Mouse (Mus musculus) small intestine, adult 2 months (tissue): ENCODE data around the gene Gm14214. TPM values are rescaled to one million over a fixed set of nuclear protein-coding genes. Genes with fewer than 3 reads are reported as not detected.

ENCODE experiments used
- H3K27ac ChIP-seq: fragments of 200-500 bp; 2 replicates; pipeline ENCODE4 v1.5.1; 2012; ENCODE audit warnings: low read depth, low read length, control low read depth, inconsistent platforms; ENCODE audit not compliant: insufficient read depth
- H3K27me3 ChIP-seq: fragments of 200-500 bp; 2 replicates; pipeline ENCODE4 v1.6.1; 2012; ENCODE audit warnings: mild to moderate bottlenecking, moderate library complexity, low read length, inconsistent platforms; ENCODE audit not compliant: control insufficient read depth, insufficient read depth
- H3K36me3 ChIP-seq: fragments of 200-500 bp; 2 replicates; pipeline ENCODE4 v1.6.1; 2012; ENCODE audit warnings: mild to moderate bottlenecking, low read length, control low read depth, inconsistent platforms; ENCODE audit not compliant: control insufficient read depth, insufficient read depth
- H3K4me1 ChIP-seq: fragments of 200-500 bp; 2 replicates; pipeline ENCODE4 v1.6.1; 2012; ENCODE audit warnings: low read length, inconsistent platforms, mixed read lengths; ENCODE audit not compliant: control insufficient read depth, insufficient read depth, insufficient read length
- H3K4me3 ChIP-seq: fragments of 200-500 bp; 2 replicates; pipeline ENCODE4 v1.5.1; 2012; ENCODE audit warnings: low read depth, mild to moderate bottlenecking, control low read depth, inconsistent platforms, low read length, moderate library complexity
- CTCF ChIP-seq: fragments of 200-500 bp; IDR thresholded peaks from 2 replicates; pipeline ENCODE4 v1.5.1; 2012; ENCODE audit warnings: low read depth, mild to moderate bottlenecking, control low read depth, inconsistent platforms, low read length, moderate library complexity, mixed read lengths; ENCODE audit not compliant: insufficient replicate concordance, insufficient read length; ENCODE audit errors: extremely low read depth
- POLR2A ChIP-seq: fragments of 200-500 bp; IDR thresholded peaks from 2 replicates; pipeline ENCODE4 v1.6.1; 2012; ENCODE audit warnings: low read depth, mild to moderate bottlenecking, control low read depth, inconsistent platforms, low read length, moderate library complexity
- WGBS: fragments of 180-500 bp; shearing (Covaris S2); methylation state at CpG from one replicate; pipeline ENCODE4 v1.1.7; 2018; 5-methylcytosine and 5-hydroxymethylcytosine counted together
- polyA plus RNA-seq: library from polyadenylated mRNA; depleted of rRNA; stranded (reverse); fragments of >200 nt; gene quantifications from 2 replicates; pipeline ENCODE4 v1.2.3, GENCODE M21; 2012

Gm14214 gene
- polyA plus RNA-seq, 1 experiment = not detected

DNA sequence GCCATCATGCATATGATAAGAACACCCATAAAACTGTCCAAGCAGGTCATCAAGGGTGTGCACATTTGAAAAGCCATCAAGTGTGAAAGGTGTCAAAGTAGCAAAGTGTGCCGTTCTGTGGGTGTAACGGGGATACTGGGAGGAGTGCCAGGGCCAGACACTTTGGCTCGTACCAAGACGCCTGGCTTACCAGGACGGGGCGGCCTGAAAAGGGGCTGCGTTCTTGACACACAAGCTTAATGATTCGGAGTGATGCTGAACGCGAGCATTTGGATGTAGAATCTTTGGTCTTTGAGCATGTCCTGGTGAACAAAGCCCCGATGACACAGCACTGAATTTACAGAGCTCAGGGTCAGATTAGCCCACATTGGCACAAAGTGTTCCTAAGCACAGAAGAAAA lies 16.9 kb upstream of the Gm14214 start:
- TF ChIP-seq CTCF (no peak), POLR2A (no peak)
- WGBS = 59% methylated on average over 11 of the region's 11 CpGs

DNA sequence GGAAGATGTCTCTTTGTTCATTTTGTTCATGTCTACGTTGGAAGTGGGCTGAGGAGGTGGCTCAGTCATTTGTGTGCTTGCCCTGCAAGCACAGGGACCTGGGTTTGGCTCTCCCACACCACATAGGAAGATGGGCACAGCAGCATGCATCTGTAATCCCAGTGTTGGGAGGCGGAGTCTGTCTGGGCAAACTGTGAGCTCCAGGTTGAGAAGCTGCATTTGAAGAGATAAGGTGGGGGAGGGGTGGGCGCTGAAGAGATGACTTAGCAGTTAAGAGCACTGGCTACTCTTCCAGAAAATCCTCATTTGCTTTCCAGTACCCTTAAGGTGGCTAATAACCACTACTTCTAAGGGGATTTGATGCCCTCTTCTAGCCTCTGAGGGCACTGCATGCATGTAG lies 16.4 kb upstream of the Gm14214 start:
- Histone ChIP-seq H3K36me3 (no peaks in the 10 kb centered on the region), H3K4me3 (no peak overlapping the region), H3K4me1 (no peaks in the 10 kb centered on the region), H3K27me3 (no peaks in the 10 kb centered on the region), H3K27ac (no peak overlapping the region)
- TF ChIP-seq CTCF (no peak), POLR2A (no peak)
- WGBS = 55% methylated on average over 3 of the region's 3 CpGs

More for the DNA sequence above, 16.9 kb upstream of the Gm14214 start:
- no peak overlapping the region for H3K27ac ChIP-seq
- no peaks in the 10 kb centered on the region for H3K27me3 ChIP-seq
- no peaks in the 10 kb centered on the region; the same call in 1 of the 2 replicates for H3K4me1 ChIP-seq
- no peaks in the 10 kb centered on the region for H3K36me3 ChIP-seq
- no peak overlapping the region for H3K4me3 ChIP-seq

DNA sequence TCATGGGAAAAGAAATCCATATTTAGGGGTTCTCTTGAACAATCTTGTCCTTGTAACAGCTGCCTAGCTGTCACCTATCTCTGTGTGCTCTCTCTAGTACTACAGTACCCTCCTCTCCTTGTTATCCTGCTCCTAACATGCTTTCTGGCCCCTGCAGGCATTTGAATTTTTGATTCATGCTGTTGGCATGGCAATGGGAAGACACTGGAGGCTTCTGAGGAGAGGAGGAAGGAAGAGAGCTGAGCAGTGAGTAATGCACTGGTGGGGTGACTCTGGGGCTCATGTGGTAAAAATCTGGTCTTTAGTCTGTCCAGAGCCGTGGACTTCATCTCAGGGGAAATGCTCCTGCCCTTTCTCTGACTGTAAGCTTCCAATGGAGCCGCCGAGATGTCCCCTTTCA lies 15.5 kb upstream of the Gm14214 start:
- WGBS = 71% methylated on average over 3 of the region's 3 CpGs
- TF ChIP-seq POLR2A (no peak), CTCF (no peak)
- Histone ChIP-seq H3K27ac (no peak overlapping the region), H3K4me3 (no peak overlapping the region), H3K36me3 (no peaks in the 10 kb centered on the region), H3K27me3 (no peaks in the 10 kb centered on the region), H3K4me1 (no peaks in the 10 kb centered on the region)

DNA sequence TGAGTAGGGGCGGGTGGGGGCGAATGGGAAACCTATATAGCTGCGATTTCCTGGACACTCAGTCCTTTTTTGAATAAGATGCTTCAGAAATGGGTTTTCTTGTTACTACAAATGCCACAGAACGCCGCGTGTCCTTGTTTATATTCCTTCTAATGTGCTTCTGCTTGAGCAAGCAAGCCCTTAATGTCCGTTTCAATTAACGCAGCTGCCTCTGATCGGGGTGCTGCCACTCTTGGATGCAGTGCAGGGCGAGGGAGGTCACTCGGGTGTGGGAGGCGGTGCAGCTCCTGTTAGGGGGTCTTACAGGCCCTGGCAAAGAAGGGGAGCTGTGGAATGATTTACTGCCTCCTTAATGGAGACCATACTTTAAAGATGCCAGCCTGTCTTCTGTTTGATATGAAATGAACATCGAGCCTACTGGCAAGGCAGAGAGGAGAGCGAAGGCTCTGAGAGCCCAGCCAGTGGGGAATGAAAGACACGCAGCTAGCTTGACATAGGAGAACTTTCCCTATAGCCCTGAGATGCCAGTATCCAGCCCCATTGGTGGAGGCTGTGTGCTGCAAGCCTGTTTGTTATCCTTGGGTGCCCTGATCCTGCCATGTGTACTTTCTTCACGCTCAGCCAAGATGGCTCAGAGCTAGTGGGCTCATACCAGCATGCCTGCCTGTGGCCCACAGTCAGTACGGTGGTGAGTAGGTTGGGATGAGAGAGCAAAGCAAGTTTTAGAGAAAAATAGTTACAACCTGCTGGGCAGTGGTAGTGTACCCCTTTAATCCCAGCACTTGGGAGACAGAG lies 13.2 kb upstream of the Gm14214 start:
- Histone ChIP-seq H3K36me3 (no peaks in the 10 kb centered on the region), H3K27ac (no peak overlapping the region), H3K4me1 (no peaks in the 10 kb centered on the region), H3K4me3 (no peak overlapping the region), H3K27me3 (no peaks in the 10 kb centered on the region)
- no peak for TF ChIP-seq CTCF
- TF ChIP-seq POLR2A = no peak
- whole genome bisulfite sequencing = 83% methylated on average over 17 of the region's 17 CpGs

DNA sequence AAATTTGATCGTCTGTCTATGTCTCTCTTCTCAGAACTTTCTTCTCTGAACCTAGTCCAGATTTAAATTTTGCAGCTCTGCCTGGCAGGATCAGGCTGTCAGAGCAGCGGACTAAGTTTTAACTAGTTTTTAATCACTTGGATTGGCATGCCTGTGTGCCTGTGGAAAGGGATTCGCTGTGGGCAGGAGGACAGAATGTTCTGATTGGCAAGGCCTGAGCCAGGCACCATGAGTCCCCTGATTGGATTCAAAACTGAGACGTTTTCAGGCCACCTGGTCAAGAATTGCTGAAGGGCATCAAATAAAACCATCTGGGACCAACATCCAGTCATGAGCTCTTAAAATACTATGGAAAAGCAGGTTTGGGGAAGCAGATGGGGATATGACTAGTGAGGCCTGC lies 12.5 kb upstream of the Gm14214 start:
- 76% methylated on average over 4 of the region's 4 CpGs for WGBS
- no peaks in the 10 kb centered on the region for H3K4me1 ChIP-seq
- no peaks in the 10 kb centered on the region for H3K27me3 ChIP-seq
- no peak overlapping the region for H3K4me3 ChIP-seq
- H3K27ac ChIP-seq = no peak overlapping the region
- no peak for TF ChIP-seq CTCF
- no peak for TF ChIP-seq POLR2A
- no peaks in the 10 kb centered on the region for H3K36me3 ChIP-seq

DNA sequence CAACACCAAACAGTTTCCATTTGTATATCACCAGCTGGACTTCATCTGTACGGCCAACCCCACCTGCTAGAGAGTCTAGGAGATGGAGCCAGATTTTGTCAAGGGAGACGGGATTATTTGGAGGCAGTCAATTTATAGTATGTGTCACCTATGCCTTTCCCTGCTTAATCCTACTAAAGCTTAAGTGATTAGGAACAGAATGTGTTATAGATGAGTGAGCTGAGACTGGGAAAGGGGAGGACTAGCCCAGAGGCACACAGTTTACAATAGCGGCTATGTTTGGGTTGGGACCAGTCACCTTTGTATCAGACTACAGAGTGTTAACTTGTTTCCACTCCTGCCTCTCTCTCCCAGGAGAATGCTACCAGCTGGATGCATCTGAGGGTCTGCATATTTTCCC lies 9.8 kb upstream of the Gm14214 start:
- H3K27me3 ChIP-seq = no peaks in the 10 kb centered on the region
- TF ChIP-seq POLR2A (no peak), CTCF (no peak)

DNA sequence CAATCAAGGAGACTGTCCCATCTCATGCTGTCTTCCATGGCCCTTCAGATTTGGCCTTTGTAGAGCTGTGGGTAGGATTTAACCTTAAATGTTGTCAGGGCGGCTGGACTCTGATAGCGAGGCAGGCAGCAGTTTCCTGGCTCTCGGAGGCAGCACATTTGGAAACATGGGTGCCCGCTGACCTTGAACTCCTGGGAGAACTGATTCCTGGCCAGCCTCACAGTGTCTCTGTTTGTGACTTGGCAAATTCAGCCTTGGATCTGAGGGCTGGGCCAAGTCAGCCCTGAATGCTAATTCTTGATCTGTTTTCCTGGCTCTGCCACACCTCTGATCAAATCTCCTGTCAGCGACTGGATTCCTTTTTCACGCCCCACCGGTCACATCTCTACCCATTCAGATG lies 6.7 kb upstream of the Gm14214 start:
- TF ChIP-seq CTCF (no peak), POLR2A (no peak)
- H3K27me3 ChIP-seq = no peaks in the 10 kb centered on the region
- no peaks in the 10 kb centered on the region for H3K36me3 ChIP-seq
- H3K4me1 ChIP-seq = no peaks in the 10 kb centered on the region
- WGBS = 52% methylated on average over 7 of the region's 7 CpGs
- no peak overlapping the region for H3K4me3 ChIP-seq
- H3K27ac ChIP-seq = no peak overlapping the region

More for the DNA sequence above, 9.8 kb upstream of the Gm14214 start:
- Histone ChIP-seq H3K4me3 (no peak overlapping the region), H3K27ac (no peak overlapping the region), H3K4me1 (no peaks in the 10 kb centered on the region), H3K36me3 (no peaks in the 10 kb centered on the region)
- 62% methylated on average over 3 of the region's 3 CpGs for WGBS
